Mouse (Mus musculus): ENCODE data around the gene Spindoc.

The Spindoc gene

GRCm38 (mm10) chr19:7382903-7383865, at the start of gene Spindoc:
Spindoc (minus strand) TSS chr19:7382994.
- DNase-seq (ENCODE audit: low spot score in 2 of 2) = peak; percentile 93 to 94

GRCm38 (mm10) chr19:7425398-7425775, 42.6 kb upstream of the Spindoc start:
- no peak for DNase-seq (ENCODE audit: low spot score in 2 of 2)

DNA sequence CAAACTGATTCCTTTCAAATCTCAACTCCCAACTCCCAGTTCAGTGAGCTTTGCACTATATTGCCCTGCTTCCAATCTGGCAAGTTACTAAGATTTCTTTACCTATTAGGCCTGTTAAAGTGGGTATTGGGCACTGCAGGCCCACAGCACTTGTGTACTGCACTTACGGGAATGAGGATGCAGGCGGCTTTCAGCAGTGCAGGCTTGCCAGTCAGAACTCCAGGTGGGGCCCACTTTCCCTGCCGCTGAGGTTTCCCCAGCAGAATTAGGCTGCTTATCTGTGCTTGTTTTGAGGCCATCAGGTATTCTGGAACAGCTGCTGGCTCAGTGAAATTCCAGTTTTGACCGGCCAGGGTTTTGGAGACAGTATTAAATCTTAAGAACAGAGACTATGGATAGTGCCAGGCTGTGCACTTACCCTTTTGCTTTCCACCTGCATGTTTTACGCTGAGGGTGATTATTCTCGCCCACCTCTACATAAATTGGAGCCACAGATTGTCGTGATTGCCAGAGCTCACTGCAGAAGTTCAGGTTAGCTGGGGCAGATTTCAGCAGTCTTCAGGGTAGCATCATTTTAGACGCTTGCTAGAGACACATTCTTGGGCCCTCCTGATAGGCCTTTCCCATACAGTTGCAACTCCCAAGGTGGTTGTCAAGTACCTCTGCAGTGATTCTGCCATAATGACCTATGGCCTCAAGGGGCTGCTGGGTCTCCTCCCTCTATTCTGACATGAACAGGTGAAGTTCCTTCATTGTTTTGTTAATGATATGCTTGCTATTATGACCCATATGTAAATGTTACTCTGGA, 42.0 kb upstream of the Spindoc start:
- no peak for DNase-seq (ENCODE audit: low spot score in 2 of 2)

DNA sequence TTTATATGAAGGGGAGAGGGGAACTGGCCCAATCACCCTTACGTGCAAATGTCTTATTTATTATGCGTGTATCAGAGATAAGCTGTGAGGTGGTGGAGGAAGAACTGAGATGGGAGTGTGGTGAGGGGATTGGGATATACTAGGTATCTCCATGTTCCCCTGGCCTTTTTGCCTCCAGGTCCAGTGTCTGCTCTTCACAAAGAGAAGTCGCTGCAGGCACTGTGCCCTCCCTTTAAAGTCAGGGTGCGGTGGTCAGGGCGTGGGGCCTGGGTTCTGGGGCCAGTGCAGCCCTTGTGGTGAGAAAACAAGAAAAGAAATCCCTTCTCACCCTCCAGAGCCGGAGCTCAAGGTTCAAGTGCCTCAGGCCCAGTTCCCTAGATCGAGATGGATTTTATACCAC, 41.3 kb upstream of the Spindoc start:
- no peak for DNase-seq (ENCODE audit: low spot score in 2 of 2)

- no peak for DNase-seq (ENCODE audit: low spot score in 2 of 2)
These were observed 40.8 kb upstream of the Spindoc start for GRCm38 (mm10) chr19:7423656-7424030.

- DNase-seq (ENCODE audit: low spot score in 2 of 2) = no peak
These were observed 40.3 kb upstream of the Spindoc start for GRCm38 (mm10) chr19:7423028-7423655.

DNA sequence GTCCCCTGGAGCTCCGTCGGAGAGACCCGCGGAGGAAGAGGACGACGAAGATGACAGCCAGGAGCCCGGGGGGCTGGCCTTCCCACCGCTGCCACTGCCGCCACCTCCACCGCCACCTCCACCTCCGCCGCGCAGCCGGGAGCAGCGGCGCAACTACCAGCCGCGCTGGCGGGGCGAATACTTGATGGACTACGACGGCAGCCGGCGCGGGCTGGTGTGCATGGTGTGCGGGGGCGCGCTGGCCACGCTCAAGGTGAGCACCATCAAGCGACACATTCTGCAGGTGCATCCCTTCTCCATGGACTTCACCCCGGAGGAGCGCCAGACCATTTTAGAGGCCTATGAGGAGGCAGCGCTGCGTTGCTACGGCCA, 39.8 kb upstream of the Spindoc start:
- no peak for DNase-seq (ENCODE audit: low spot score in 2 of 2)

GRCm38 (mm10) chr19:7421602-7422591, 39.1 kb upstream of the Spindoc start:
- no peak for DNase-seq (ENCODE audit: low spot score in 2 of 2)

DNA sequence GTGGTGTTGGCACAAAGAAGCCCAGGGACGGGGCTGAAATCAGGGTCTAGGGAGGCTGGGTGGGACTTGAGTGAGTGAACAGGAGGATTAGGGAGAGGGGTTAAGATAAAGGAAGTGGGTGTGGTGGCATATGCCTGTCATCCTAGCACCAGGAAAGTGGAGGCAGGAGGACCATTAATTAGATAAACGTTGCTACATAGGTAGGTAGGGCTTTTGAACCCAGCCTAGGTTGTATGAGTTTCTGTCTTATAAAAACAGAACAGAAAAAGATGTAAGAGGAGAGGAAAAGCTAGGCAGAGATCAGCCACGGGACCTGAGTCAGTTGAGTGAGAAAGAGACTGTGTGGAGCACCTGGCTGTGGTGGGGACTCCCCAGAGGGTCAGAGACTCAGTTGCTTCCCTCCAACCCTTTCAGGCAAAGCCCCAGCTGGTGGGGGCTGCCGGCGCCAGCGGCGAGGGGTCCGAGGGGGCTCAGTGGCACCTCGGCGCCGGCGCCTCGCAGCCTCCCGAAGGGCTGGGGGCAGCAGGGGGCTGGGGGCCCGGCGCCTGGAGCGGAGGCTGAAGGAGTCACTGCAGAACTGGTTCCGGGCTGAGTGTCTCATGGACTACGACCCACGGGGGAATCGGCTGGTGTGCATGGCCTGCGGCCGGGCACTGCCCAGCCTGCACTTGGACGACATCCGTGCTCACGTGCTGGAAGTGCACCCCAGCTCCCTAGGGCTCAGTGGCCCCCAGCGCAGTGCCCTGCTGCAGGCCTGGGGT, 38.2 kb upstream of the Spindoc start:
- no peak for DNase-seq (ENCODE audit: low spot score in 2 of 2)

GRCm38 (mm10) chr19:7420108-7420507, 37.3 kb upstream of the Spindoc start:
- no peak for DNase-seq (ENCODE audit: low spot score in 2 of 2)

GRCm38 (mm10) chr19:7419134-7419533, 36.3 kb upstream of the Spindoc start:
- no peak for DNase-seq (ENCODE audit: low spot score in 2 of 2)

DNA sequence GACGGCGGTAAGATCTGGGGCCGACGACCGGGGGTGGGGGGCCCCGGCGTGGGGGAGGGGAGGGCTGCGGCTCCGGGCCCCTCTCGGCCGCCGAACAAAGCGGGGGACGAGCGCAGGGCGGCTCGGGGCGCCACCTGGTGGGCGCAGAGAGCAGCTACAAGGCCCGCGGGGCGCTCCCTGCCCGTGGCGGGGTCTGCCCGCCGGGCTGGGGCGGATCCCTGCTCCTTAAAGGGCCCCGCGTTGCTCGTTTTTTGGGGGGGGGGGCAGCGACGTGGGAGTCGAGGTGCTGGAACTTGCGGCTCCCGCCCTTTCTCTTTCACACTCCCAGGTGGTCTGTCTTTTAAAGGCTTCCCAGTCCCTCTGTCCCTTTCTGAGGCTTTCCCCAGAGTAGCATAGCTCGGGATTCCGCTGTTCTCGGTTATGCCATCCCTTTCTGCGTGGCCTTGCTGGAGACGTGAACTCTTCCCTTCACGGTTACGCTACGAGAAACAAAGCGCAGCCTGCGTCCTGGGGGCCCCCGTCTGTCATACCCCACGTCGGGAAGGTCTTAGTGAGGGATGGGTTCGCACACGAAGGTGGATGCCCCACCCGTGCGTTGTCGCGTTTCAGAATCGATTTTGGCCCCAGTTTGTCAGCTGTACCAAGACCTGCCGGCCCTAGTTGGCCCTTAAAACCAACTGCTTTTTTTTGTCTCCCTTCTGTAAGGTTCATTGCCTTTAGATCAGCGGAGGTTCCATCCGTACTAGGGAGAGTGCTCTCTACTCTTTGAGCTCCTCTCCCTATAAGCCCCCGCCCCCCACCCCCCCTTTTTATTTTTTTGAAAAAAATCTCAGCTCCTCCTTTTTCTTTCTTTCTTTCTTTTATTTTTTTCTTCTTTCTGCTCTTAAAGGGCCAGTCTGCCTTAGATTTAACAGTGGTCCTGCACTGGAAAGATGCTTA, 35.4 kb upstream of the Spindoc start:
- DNase-seq (ENCODE audit: low spot score in 2 of 2) = peak; percentile 44 to 72

- DNase-seq (ENCODE audit: low spot score in 2 of 2) = peak in 1 of 2 experiments; percentile 26
These were observed 34.3 kb upstream of the Spindoc start, which contains the start of gene 2700081O15Rik for GRCm38 (mm10) chr19:7416834-7417735. 2700081O15Rik (plus strand) TSS chr19:7417625.

DNA sequence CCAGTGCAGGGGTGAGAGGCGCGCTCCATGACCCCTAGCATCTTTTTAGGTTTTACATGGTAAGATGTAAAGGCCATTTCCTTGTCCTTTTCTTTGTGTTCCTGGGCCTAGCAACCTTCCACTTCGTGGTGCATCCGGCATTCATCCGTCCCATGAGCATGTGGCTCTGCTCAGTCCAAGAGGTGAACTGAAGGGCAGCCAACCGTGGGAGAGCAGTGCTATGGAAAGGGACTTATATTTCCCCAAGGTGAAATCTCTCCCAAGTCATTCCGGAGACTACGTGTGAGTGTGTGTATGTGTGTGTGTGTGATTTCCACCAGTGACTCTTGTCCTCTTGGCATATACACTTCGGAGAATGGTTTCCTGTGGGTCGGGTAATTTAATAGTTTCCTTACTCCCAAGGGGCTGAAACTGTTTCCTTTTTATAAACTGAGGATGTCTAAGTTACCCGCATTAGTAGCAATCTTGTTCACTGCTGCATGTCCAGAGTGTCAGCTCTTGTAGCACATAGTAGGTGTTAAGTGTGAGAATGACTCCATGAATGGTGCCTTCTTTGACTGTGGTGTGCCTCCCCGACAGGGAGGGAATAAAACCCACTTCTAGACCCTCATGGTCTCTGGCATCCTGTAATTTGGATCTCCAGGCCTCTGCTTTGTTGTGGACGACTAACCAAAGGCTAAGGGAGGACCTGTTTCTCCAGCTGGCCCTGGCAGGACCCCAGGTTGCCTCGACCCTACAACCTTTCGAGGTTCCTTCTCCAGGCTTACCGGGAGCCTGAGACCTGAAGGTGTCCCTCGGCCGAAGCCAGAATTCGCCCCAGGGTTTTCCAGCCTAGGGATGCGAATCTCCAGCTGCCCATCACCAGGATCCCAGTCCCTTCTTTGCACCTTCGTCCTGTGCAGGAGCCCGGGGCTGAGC, 33.4 kb upstream of the Spindoc start:
- DNase-seq (ENCODE audit: low spot score in 2 of 2) = no peak

DNA sequence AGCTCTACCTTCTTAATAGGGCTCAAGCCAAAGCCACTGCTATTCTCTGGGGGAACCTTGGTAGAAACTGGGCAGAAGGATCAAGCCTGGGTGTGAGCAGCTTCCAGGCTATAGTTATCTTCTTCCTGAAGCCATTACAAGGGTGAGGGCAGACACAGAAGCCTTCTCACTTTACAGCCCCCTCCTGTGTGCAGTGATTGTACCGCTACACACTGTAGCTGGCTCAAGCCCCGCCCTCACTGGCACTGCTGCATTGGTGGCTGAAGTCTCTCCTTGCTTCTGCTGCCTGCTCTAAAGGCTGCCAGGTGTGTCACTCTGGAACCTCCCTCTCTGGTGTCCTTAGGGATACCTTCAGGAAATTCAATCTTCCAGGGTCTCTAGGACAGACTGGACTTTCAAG, 29.6 kb upstream of the Spindoc start:
- no peak for DNase-seq (ENCODE audit: low spot score in 2 of 2)

DNA sequence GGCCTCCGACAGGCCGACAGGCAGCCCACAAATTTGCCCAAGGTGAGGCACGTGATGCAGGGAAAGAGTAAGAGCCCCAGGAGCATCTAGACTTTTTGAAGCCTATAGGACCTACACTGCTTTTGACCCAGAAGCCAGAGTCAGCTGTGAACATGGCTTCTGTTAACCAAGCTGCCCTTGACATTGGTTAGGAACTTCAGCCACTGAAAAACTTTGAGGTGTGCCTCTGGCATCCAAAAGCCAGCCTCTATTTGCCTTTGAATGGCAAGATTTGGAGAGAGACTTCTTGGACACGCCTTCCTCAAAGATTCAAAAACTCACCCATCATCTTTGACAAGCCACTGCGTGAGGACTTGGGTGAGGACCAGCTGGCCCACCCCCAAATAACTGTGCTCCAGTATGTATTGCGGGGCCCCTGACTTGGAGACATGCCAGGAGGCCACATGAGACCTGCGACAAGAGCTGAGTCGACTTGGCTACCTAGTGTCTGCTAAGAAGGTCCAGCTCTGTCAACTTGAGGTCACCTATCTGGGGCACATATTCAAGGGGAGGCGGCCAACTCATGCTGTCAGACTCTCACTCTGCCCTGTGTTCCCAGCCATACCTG, 21.9 kb upstream of the Spindoc start:
- no peak for DNase-seq (ENCODE audit: low spot score in 2 of 2)

DNA sequence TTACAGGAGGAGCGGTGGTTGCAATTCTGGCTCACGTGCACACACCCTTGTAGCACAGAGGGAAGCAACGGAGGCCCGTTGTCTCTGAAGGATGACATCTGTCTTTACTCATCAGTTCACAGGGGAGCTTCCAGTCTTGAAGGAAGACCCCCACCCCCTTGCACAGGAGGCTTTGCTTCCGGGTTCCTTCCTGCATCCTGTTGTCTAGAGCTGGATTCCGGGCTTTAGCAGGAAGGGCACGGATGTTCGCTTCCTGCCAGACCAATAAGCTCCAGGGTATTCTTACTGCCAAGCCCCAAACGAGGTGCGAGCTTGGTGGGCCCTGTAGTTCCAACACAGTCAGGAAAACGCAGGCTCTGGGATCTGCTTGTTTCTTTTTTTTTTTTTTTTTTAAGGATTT, 17.8 kb upstream of the Spindoc start:
- no peak for DNase-seq (ENCODE audit: low spot score in 2 of 2)
